Mouse (Mus musculus) brain, embryonic 14.5 days (tissue): ENCODE measurements around the gene Dgkz. TPM values are rescaled to one million over a fixed set of nuclear protein-coding genes. Genes with fewer than 3 reads are reported as not detected.

ENCODE experiments used
- DNase-seq: peaks from one replicate; pipeline ENCODE4 v3.0.0-alpha.2; 2011; ENCODE audit warnings: low read depth
- CTCF ChIP-seq: fragments of 200-500 bp; IDR thresholded peaks from 2 replicates; pipeline ENCODE4 v1.5.1; 2012; ENCODE audit warnings: inconsistent platforms, mild to moderate bottlenecking, moderate library complexity, borderline replicate concordance; ENCODE audit not compliant: insufficient read depth, insufficient read length; ENCODE audit errors: extremely low read depth
- POLR2A ChIP-seq: fragments of 200-500 bp; IDR thresholded peaks from 2 replicates; pipeline ENCODE4 v1.6.1; 2012; ENCODE audit warnings: mild to moderate bottlenecking, inconsistent platforms, borderline replicate concordance; ENCODE audit not compliant: poor library complexity, insufficient read depth, insufficient read length, severe bottlenecking; ENCODE audit errors: extremely low read depth
- polyA plus RNA-seq: library from polyadenylated mRNA; depleted of rRNA; stranded (reverse); fragments of >200 nt; gene quantifications from 2 replicates; pipeline ENCODE4 v1.2.3, GENCODE M21; 2012

Gene Dgkz
- polyA plus RNA-seq, 1 experiment, result 102 TPM

- peak; percentile 61; the same call in 1 of the 2 replicates for TF ChIP-seq POLR2A
- TF ChIP-seq CTCF, result no peak
- peak; percentile 91 for DNase-seq
Observed at GRCm38 (mm10) chr2:91931328-91932159, 44.1 kb downstream of the Dgkz start.

- DNase-seq, result peak; percentile 56
- no peak for TF ChIP-seq CTCF
- TF ChIP-seq POLR2A, result no peak
Observed at GRCm38 (mm10) chr2:91930761-91931291, 44.8 kb downstream of the Dgkz start.

- DNase-seq, result peak; percentile 89
- TF ChIP-seq CTCF (peak; percentile 82), POLR2A (no peak)
Observed at GRCm38 (mm10) chr2:91929936-91930335, 45.7 kb downstream of the Dgkz start.

GRCm38 (mm10) chr2:91929455-91929854 lies 46.2 kb downstream of the Dgkz start:
- no peak for TF ChIP-seq CTCF
- TF ChIP-seq POLR2A, result no peak
- no peak for DNase-seq

GRCm38 (mm10) chr2:91928534-91929350 lies 46.9 kb downstream of the Dgkz start:
- TF ChIP-seq POLR2A (no peak), CTCF (no peak)
- no peak for DNase-seq

GRCm38 (mm10) chr2:91927826-91928533 lies 47.7 kb downstream of the Dgkz start:
- TF ChIP-seq CTCF (peak; percentile 63), POLR2A (no peak)

GRCm38 (mm10) chr2:91926949-91927348 lies 48.7 kb downstream of the Dgkz start, which contains the start of gene Chrm4:
Gene Chrm4 (plus strand): TSS chr2:91927249.
- TF ChIP-seq POLR2A (no peak), CTCF (no peak)

More at GRCm38 (mm10) chr2:91927826-91928533, 47.7 kb downstream of the Dgkz start:
- DNase-seq, result peak; percentile 64

GRCm38 (mm10) chr2:91925442-91925841 lies 50.2 kb downstream of the Dgkz start:
- peak; percentile 12 for DNase-seq
- TF ChIP-seq POLR2A, result no peak
- TF ChIP-seq CTCF, result no peak

More at GRCm38 (mm10) chr2:91926949-91927348, 48.7 kb downstream of the Dgkz start, which contains the start of gene Chrm4:
- no peak for DNase-seq

- no peak for DNase-seq
- TF ChIP-seq CTCF, result no peak
Observed at GRCm38 (mm10) chr2:91924726-91925125, 50.9 kb downstream of the Dgkz start.

- TF ChIP-seq POLR2A (no peak), CTCF (peak; percentile 80)
- DNase-seq, result peak; percentile 84
Observed at GRCm38 (mm10) chr2:91923415-91924337, 52.0 kb downstream of the Dgkz start.
